Mouse (Mus musculus) midbrain, embryonic 15.5 days (tissue): Measurements from ENCODE around the gene Hsd3b5. TPM values are rescaled to one million over a fixed set of nuclear protein-coding genes. Genes with fewer than 3 reads are reported as not detected.

ENCODE experiments used
- polyA plus RNA-seq: library from polyadenylated mRNA; unstranded; fragments of >200 nt; fragmentation: Nextera tagmentation; extraction: Ambion mirVana; gene quantifications from 2 replicates; pipeline ENCODE4 v1.2.1, GENCODE M21; 2015

Hsd3b5 gene
- polyA plus RNA-seq, 1 experiment from 2014 or later: 0.10 TPM

Other genes starting within 250 kb of the Hsd3b5 start
- gene Zfp697, start 247.8 kb downstream of the Hsd3b5 start, polyA plus RNA-seq: 19.8 TPM in 2 replicates
- 0.31 TPM in 1 of 2 replicates, not detected in the other for gene Gm4450, start 173.1 kb downstream of the Hsd3b5 start, polyA plus RNA-seq
- not detected in 2 replicates for gene Hsd3b4, start 119.7 kb downstream of the Hsd3b5 start, polyA plus RNA-seq
- not detected in 2 replicates for gene Gm10681, start 41.4 kb downstream of the Hsd3b5 start, polyA plus RNA-seq
- 0.05 TPM in 1 of 2 replicates, not detected in the other for gene Hsd3b2, start 94.3 kb upstream of the Hsd3b5 start, polyA plus RNA-seq
- 0.22 and 0.27 TPM in 2 replicates for gene Hsd3b3, start 132.9 kb upstream of the Hsd3b5 start, polyA plus RNA-seq
- gene Hsd3b6, start 184.2 kb upstream of the Hsd3b5 start, polyA plus RNA-seq: 0.62 and 0.70 TPM in 2 replicates
- gene Hsd3b1, start 229.5 kb upstream of the Hsd3b5 start, polyA plus RNA-seq: not detected in 2 replicates